Mouse (Mus musculus) testis, adult 2 months (tissue): ENCODE measurements around the gene Zc3h12c.

ENCODE experiments used
- CTCF ChIP-seq: fragments of 200-500 bp; IDR thresholded peaks from 2 replicates; pipeline ENCODE4 v1.5.1; 2012; ENCODE audit warnings: low read depth, mild to moderate bottlenecking, inconsistent platforms, low read length, moderate library complexity; ENCODE audit not compliant: control insufficient read depth, insufficient read depth, insufficient replicate concordance
- POLR2A ChIP-seq: fragments of 200-500 bp; IDR thresholded peaks from 2 replicates; pipeline ENCODE4 v1.6.1; 2012; ENCODE audit warnings: low read depth, mild to moderate bottlenecking, inconsistent platforms, low read length, moderate library complexity; ENCODE audit not compliant: control insufficient read depth

- TF ChIP-seq CTCF, result no peak
- TF ChIP-seq POLR2A, result no peak
These were observed 38.0 kb downstream of the Zc3h12c start for GRCm38 (mm10) chr9:52130348-52130747.
